In the genomic region with DNA sequence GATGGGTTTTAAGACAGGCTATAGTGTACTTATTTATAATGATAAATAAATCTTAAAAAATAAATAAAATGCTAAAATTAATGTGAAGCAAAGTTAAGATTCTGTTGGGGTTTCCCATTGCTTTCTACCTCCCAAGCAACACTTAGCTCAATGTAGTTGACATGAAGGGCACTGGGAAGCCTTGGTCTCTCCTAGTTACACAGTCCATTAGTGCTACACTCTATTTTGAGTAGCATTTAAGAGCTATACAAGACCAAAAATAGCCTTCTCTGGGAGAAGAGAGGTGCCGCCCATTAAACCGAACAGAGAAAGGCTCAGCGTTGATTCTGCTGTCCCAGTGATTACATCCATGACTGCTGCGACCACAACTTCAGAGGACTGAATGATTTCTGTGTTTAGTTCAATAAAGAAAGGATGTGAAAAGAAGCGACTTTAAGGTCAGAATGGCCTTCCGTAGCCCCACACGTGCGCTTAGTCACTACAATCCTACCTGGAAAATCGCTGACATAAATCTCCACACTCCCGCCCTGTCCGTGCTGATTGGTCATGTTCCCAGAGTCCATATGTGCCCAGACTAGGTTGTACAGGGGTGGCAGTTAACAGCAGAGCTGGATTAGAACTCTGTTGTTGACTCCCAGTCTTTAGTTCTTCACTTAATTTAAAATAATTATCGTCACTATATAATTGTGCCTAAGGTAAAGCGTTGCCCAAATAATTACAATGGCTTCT, we compare ENCODE assay signal across 10 mouse cellular contexts.
"Had no signal": no experiment of that assay in that cellular context is flagged by ENCODE, and none has a peak within 500 bp of the region (broad histone marks: within the 10 kb centered on the region; RNA-seq: fewer than 3 reads in every experiment).

No protein-coding gene starts in this region.

- DNase-seq: kidney, postnatal 14 days; lung, adult 2 months; lung, postnatal 36 days; right cerebral cortex, postnatal 14 days; thymus, postnatal 4 days had no signal

- H3K9me3 ChIP-seq: limb, embryonic 13.5 days; midbrain, embryonic 13.5 days; stomach, embryonic 15.5 days had no signal

- H3K4me2 ChIP-seq: limb, embryonic 13.5 days; midbrain, embryonic 13.5 days; stomach, embryonic 15.5 days had no signal

- H3K9ac ChIP-seq: limb, embryonic 13.5 days; liver, embryonic 14.5 days; midbrain, embryonic 13.5 days; stomach, embryonic 15.5 days had no signal

- H3K27me3 ChIP-seq: limb, embryonic 13.5 days; midbrain, embryonic 13.5 days; stomach, embryonic 15.5 days had no signal

- H3K4me3 ChIP-seq: limb, embryonic 13.5 days; midbrain, embryonic 13.5 days; stomach, embryonic 15.5 days had no signal

- H3K27ac ChIP-seq: limb, embryonic 13.5 days; liver, embryonic 14.5 days; midbrain, embryonic 13.5 days; stomach, embryonic 15.5 days had no signal

- ATAC-seq: lung, postnatal 0 days; midbrain, embryonic 13.5 days had no signal

- H3K4me1 ChIP-seq: limb, embryonic 13.5 days; midbrain, embryonic 13.5 days; stomach, embryonic 15.5 days had no signal
